Mouse (Mus musculus) thymus, postnatal 0 days (tissue): ENCODE measurements around the gene Gkn3. TPM values are rescaled to one million over a fixed set of nuclear protein-coding genes. Genes with fewer than 3 reads are reported as not detected.

Experiments
- DNase-seq: peaks from one replicate; pipeline ENCODE4 v3.0.0-alpha.2; 2015; ENCODE audit warnings: low spot score
- polyA plus RNA-seq: library from polyadenylated mRNA; unstranded; fragments of >200 nt; fragmentation: Nextera tagmentation; extraction: Ambion mirVana; gene quantifications from 2 replicates; pipeline ENCODE4 v1.2.1, GENCODE M21; 2015

The Gkn3 gene
- polyA plus RNA-seq: 0.15 TPM in 1 of 2 replicates, not detected in the other

- DNase-seq: no peak
These were observed at the start of gene Gkn3 for GRCm38 (mm10) chr6:87388877-87389276. TSS of gene Gkn3 (minus strand) at chr6:87388935.

- DNase-seq: no peak
These were observed 48.0 kb upstream of the Gkn3 start for GRCm38 (mm10) chr6:87436745-87437144.

DNA sequence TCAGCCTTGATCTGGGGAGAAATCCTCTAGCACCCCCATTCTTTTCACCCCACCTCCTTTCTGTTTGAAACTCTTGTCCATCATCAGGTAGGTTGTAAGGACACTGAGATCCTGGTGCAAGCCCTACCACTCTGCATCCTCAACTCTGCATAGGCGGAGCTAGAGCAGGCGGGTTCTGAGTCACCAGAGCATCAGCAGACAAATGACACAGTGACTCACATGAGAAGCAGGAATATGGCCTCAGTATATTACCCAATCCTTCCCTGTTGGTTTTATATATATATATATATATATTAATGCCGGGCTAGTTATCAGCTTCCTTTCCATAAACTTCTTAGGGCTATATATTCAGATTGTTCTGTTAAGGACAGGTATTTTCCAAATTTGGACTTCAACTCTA, 47.1 kb upstream of the Gkn3 start:
- no peak for DNase-seq

DNA sequence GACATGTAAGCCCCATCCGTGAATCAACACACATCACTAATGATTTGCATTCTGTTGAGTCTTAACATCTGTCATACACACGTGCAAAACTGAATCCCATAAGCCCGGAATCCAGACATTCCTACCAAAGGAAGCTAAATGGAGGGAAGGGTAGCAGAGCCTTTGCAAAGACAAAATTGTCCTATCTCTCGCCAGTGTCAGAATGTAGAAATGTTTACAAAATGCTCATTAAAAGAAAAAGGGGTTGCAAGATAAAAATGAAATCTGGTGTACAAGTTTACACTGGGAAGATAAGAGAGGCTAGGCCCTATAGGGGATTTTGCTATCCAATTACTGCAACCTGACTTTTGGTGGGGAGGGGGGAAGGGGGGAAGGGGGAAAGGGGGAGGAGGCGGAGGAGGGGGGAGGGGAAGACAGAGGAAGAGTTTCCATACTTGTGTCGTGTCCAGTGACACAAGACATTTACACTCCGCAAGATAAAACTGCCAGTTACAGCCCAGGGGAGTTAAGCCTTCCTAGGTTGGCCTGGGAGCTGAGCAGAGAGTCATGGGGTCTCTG, 39.8 kb upstream of the Gkn3 start, which contains the start of gene Bmp10:
TSS of gene Bmp10 (plus strand) at position 508 of the 558 bp plus-strand sequence.
- no peak for DNase-seq

- DNase-seq: no peak
These were observed 38.9 kb upstream of the Gkn3 start for GRCm38 (mm10) chr6:87427616-87428015.

DNA sequence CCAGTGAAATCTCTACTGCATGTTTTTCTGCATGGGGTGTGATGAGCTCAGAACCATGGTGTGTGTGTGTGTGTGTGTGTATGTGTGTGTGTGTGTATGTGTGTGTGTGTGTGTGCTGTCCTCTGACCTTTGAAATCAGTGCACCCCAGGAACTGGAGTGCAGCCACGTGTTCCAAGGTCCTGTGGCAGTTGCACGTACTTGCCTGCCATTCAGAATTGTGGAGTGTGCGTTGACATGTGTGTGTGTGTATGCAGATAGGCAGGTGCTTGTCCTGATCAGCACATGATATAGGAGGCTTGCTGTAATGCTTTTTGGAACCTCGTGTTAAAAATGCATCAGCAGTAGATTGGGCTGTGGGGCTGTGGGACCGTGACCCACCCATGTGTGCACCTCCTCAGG, 38.2 kb upstream of the Gkn3 start:
- DNase-seq: no peak

DNA sequence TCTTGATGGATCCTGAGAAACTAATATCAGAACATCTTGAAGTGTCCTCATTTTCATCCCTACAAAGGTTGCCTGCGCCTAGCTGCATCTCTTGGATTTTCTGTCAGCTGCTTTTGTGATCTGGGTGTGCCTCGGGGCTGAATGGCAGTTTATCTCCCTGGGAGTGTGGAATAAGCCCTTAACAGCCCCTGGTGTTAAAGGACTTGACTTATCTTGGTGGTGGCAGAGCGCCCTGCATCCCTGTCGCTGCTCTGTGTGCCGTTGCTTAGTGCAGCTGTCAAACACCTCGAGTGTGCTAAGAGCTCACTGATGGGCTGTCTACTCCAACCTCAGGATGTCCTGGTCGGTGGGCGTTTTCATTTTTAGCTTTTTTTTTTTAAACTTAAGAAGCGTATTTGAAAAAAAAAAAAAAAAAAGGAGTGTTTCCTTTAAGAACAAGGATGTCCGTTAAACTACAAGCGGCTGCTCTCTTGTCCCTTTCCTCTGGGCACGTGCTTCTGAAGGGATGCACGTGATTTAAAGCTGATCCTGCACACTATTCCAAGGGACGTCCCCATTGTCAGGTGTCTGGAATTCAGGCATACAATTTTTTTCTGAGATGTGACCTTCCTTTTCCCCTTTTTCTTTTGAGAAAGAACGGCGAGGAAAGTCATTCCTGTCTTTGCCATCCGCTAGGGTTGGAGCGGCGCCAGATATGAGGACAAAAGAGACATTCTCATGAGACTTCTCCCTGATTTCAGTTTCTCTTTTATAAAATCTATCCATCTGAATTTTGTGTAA, 35.5 kb upstream of the Gkn3 start:
- no peak for DNase-seq

DNA sequence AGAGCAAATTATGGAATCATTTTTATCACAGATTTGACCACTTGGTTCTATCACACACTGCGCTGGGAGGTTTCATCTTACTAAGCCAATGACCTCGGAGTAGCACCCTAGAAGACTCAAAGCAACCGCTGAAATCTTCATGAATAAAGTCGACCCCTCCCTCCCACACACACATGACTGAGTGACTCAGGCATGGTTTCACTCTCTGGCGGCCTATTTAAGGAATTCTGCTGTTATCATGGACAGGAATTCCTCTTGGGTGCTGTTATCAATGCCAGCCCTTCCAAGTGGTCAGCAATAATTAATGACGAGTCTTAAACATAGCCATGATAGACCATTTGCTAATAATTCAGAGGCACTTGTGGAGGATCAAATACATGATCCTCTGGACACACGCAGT, 33.6 kb upstream of the Gkn3 start:
- no peak for DNase-seq

DNA sequence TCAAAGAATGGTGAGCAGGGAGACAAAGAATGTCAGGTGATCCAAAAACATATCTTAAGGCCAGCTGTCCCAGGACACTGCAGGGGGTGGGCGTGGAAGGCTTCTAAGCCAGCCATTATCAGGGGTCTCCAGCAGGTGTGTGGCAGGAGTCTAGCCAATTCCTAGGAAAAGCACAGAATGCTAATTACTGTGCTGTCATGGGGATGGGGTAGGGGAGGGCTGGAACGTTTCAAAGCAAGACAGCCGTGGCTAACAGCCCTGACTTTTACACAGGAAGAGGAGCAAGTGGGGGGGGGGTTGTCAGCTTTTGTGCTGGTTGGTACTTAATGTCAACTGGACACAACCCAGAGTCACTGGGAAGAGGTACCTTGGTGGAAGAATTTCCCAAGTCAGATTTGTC, 23.3 kb upstream of the Gkn3 start:
- no peak for DNase-seq

DNA sequence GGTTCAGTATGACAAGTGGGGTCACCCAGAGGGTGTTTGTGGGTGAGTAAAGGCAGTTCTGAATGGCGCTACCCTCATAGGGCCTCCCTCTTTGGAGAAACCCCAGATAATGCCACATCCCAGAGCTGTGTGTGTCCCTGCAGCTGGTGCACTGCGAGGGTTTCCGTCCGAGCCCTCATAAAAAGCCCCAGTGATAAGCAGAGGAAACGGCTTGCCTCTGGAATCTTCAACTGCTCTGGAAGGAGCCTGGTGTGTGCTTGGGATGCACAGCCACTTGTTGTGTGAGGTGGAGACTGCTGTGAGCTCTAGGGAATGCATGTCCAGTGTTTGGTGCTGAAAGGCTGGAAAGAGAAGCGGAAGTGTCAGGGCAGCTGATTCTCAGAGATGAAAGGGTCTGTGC, 12.7 kb upstream of the Gkn3 start:
- DNase-seq: no peak

DNA sequence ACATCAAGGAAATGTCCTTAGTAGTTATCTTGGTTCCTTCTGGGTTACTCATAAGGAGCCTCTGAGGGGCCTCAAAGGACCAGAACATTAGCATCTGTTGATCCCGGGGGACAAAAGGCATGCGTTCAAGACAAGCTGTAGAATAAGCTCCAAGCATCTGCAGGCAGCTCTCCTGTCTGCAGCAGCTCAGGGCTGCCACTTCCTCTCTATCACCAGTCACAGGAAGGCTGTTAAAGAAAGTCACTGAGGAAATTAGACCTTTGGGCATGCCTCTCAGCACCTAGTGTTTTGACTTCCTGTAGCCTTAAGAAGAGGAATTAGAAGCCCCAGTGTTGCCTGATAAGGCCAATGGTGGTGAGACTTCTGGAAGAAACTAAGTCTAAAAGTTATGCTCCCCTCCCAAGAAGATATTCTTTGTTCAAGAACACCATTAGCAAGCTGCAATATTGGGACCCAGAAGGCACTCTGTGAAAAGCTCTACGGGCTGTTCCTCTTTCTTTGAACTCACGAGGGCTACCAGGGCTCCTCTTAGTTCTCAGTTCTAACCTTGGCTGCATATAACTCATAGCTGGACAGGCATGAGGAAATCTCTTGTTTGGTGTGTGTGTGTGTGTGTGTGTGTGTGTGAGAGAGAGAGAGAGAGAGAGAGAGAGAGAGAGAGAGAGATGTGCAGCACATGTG, 11.3 kb upstream of the Gkn3 start:
- DNase-seq: peak; percentile 71

- DNase-seq: peak; percentile 84
These were observed 10.4 kb upstream of the Gkn3 start for GRCm38 (mm10) chr6:87399137-87399536.

- no peak for DNase-seq
These were observed 6.0 kb upstream of the Gkn3 start for GRCm38 (mm10) chr6:87394783-87395182.

DNA sequence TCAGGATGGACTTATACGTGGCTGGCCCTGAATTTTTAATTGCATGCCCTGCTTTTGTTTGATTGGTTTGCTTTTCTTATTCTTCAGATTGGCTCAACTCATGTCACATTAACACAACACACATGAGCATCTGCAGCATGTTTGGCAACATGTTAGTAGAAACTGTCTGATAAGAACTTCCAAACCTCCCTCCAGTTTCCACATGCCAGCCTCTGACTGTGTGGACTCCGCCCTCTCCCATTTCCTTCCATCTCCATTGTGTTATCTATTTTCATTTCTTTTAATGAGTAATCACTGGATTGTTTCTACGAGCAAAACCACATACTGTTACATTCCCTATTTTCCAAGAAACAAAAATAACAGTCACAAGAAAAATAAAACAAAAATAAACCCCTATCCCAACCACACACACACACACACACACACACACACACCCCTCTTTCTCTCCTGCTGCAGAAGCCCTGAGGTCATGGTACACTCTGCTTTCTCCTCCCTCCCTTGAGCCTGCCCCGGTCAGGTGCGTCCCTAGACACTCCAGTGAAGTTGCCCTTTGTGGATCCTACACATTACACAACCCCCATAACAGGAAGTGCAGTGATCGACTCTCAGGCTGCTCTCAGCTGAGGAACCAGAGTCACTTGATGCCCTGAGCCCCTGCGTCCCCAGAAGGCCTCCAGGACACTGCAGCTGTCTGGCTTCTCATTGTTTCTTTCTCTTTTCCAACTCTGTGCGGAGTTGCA, 4.9 kb upstream of the Gkn3 start:
- no peak for DNase-seq

DNA sequence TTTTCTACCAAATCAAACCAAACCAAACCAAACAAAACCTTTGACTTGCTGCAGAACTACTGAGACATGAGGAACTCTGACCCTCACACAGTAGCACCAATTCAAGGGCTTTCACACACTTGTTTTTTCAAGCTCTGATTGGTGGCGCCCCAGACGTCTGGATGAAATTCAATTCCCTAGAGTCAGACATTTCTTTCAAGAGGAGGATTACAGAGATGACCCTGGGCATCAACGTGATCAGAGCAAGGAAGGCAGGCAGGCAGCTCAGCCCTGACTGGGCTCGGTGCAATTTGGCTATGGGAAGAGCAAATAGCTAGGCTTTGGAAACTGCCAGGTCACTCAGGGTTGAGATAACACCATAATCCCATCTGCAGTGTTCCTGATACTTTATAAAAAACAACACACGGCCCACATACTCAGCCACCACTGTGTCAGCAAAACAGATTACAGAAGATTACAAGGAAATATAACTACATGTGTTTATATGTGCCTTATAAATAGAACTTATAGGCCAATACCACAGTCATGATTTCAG, 787 bp upstream of the Gkn3 start:
- no peak for DNase-seq

- no peak for DNase-seq
These were observed 2.1 kb downstream of the Gkn3 start for GRCm38 (mm10) chr6:87386681-87387080.

GRCm38 (mm10) chr6:87386203-87386602, 2.5 kb downstream of the Gkn3 start:
- peak; percentile 64 for DNase-seq

DNA sequence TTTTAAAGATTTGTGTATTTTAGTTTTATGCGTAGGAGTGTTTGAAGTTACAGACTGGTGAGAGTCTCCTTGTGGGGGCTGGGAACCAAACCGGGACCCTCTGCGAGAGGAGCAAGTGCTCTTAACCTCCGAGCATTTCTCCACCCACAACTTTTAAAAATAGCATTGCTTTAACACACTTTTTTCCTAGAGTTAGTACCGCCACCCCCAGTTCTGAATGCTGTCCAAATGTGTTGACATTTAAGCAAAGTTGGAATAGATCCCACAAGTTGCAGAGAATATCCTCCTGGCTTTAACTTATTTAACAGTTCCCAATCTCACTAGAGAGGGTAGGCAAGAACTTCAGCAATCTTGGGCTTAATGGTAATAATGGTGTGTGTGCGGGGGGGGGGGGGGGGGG, 4.0 kb downstream of the Gkn3 start:
- no peak for DNase-seq

- DNase-seq: no peak
These were observed 4.6 kb downstream of the Gkn3 start for GRCm38 (mm10) chr6:87383926-87384691.

- DNase-seq: no peak
These were observed 15.7 kb downstream of the Gkn3 start, which contains the start of gene Gkn2 for GRCm38 (mm10) chr6:87373057-87373456. TSS of gene Gkn2 (plus strand) at chr6:87373357.

GRCm38 (mm10) chr6:87369223-87369622, 19.5 kb downstream of the Gkn3 start:
- DNase-seq: no peak
